Mouse (Mus musculus): ENCODE measurements around the gene Gm28043. TPM values are rescaled to one million over a fixed set of nuclear protein-coding genes. Genes with fewer than 3 reads are reported as not detected.

Gm28043 gene
- total RNA-seq, 4 experiments from 2014 or later = 0.35 to 0.87 (median 0.59) TPM

Small RNA genes within 50 kb of the gene (microRNA-seq; reads per million reads assigned to microRNA genes)
- not detected for gene Mir7667

Other genes starting within 250 kb of the Gm28043 start
- 10 to 100 TPM in 2 of 4 experiments, 1 to 10 TPM in 2; 8.6 to 18.9 (median 11.3) TPM for gene Pim1, start 124.1 kb upstream of the Gm28043 start, total RNA-seq (2022)
- not detected for gene Gm17657, start 65.2 kb upstream of the Gm28043 start, total RNA-seq (2022)
- 10 to 100 TPM in 2 of 4 experiments, 1 to 10 TPM in 2; 9.4 to 13.6 (median 10.0) TPM for gene Tbc1d22b, start 65.1 kb upstream of the Gm28043 start, total RNA-seq (2022)
- gene Tmem217, start 62.5 kb upstream of the Gm28043 start, total RNA-seq (2022) = not detected
- gene Rnf8, start 86 bp upstream of the Gm28043 start, total RNA-seq (2022) = 10 to 100 TPM; 15.2 to 23.7 (median 19.9) TPM
- 10 to 100 TPM; 41.0 to 61.0 (median 54.3) TPM for gene Cmtr1, start 45.7 kb downstream of the Gm28043 start, total RNA-seq (2022)
- 1 to 10 TPM; 4.9 to 9.5 (median 6.6) TPM for gene Ccdc167, start 102.2 kb downstream of the Gm28043 start, total RNA-seq (2022)